Mouse (Mus musculus) CH12.LX (cell line): ENCODE measurements around the gene Gdf3. TPM values are rescaled to one million over a fixed set of nuclear protein-coding genes. Genes with fewer than 3 reads are reported as not detected.
A peak's percentile ranks its signal among the peaks of the same experiment; 100 is the strongest.

ENCODE experiments used
- DNase-seq: peaks from one replicate; pipeline ENCODE4 v3.0.0-alpha.2; 2013; ENCODE audit errors: extremely low read depth
- H3K27ac ChIP-seq: 2 replicates; pipeline ENCODE4 v1.5.1; 2012; ENCODE audit warnings: low read depth, mild to moderate bottlenecking, control low read depth, moderate library complexity; ENCODE audit not compliant: insufficient read depth
- H3K27me3 ChIP-seq: replicated peaks from 2 replicates; pipeline ENCODE3; 2012; ENCODE audit warnings: inconsistent platforms
- H3K36me3 ChIP-seq, 2 experiments: replicated peaks in 1 of 2; 2 replicates each; pipeline versions ENCODE3 to v1.6.1; 2012; ENCODE audit warnings: inconsistent platforms in 1 of 2, low read length in 1 of 2, mild to moderate bottlenecking in 1 of 2, mixed read lengths in 1 of 2, moderate library complexity in 1 of 2; ENCODE audit not compliant: control insufficient read depth in 1 of 2, insufficient read depth in 1 of 2
- H3K4me1 ChIP-seq, 2 experiments: 2 replicates each; pipeline ENCODE4 v1.6.1; 2012; ENCODE audit warnings: inconsistent platforms in 1 of 2, moderate library complexity in 1 of 2; ENCODE audit not compliant: insufficient read depth in 2 of 2, control insufficient read depth in 1 of 2
- H3K4me2 ChIP-seq: 2 replicates; pipeline ENCODE4 v1.6.1; 2012; ENCODE audit warnings: low read depth, mild to moderate bottlenecking, control low read depth; ENCODE audit not compliant: poor library complexity, insufficient read depth, severe bottlenecking
- H3K4me3 ChIP-seq, 3 experiments: fragments of 150-350 bp in 1 of 3; sonication (generic) in 1 of 3; replicated peaks in 1 of 3; 2 replicates each; pipeline versions ENCODE3 to v1.5.1; 2011 to 2012; ENCODE audit warnings: low read depth in 2 of 3, low read length in 2 of 3, mild to moderate bottlenecking in 2 of 3, moderate library complexity in 2 of 3, control low read depth in 1 of 3, improper control_type of control experiment in 1 of 3, inconsistent platforms in 1 of 3, mixed read lengths in 1 of 3; ENCODE audit not compliant: poor library complexity in 1 of 3
- H3K79me2 ChIP-seq: replicated peaks from 2 replicates; pipeline ENCODE4 v1.6.1; 2012; ENCODE audit warnings: mild to moderate bottlenecking, moderate library complexity; ENCODE audit not compliant: control insufficient read depth, poor library complexity, insufficient read depth, severe bottlenecking; ENCODE audit errors: extremely low read depth
- H3K9ac ChIP-seq: 2 replicates; pipeline ENCODE4 v1.6.1; 2012; ENCODE audit warnings: low read depth, mild to moderate bottlenecking, control low read depth, moderate library complexity; ENCODE audit not compliant: insufficient read depth
- H3K9me3 ChIP-seq: replicated peaks from 2 replicates; pipeline ENCODE3; 2012; ENCODE audit warnings: low read length, inconsistent platforms, mixed read lengths
- CHD1 ChIP-seq: IDR thresholded peaks from 2 replicates; pipeline ENCODE4 v1.6.1; 2012; ENCODE audit warnings: low read depth, low read length, improper control_type of control experiment, inconsistent platforms
- CHD2 ChIP-seq: IDR thresholded peaks from 2 replicates; pipeline ENCODE4 v1.6.1; 2011; ENCODE audit warnings: low read length, improper control_type of control experiment
- CTCF ChIP-seq, 2 experiments: IDR thresholded peaks in 1 of 2; conservative IDR thresholded peaks in 1 of 2; 2 replicates each; pipeline ENCODE4 v1.5.1; 2011 to 2012; ENCODE audit warnings: low read depth in 2 of 2, low read length in 2 of 2, improper control_type of control experiment in 1 of 2, inconsistent platforms in 1 of 2, mild to moderate bottlenecking in 1 of 2, moderate library complexity in 1 of 2
- E2F4 ChIP-seq: IDR thresholded peaks from 2 replicates; pipeline ENCODE4 v1.6.1; 2011; ENCODE audit warnings: low read depth, low read length, improper control_type of control experiment; ENCODE audit not compliant: insufficient replicate concordance
- ELF1 ChIP-seq: IDR thresholded peaks from 2 replicates; pipeline ENCODE4 v1.6.1; 2014; ENCODE audit warnings: low read depth, mild to moderate bottlenecking, inconsistent platforms, low read length, improper control_type of control experiment
- EP300 ChIP-seq: IDR thresholded peaks from 2 replicates; pipeline ENCODE4 v1.6.1; 2011; ENCODE audit warnings: low read length, improper control_type of control experiment
- ETS1 ChIP-seq: conservative IDR thresholded peaks from 2 replicates; pipeline ENCODE4 v1.6.1; 2012; ENCODE audit warnings: low read depth, mild to moderate bottlenecking, inconsistent platforms, low read length, improper control_type of control experiment, moderate library complexity
- GABPA ChIP-seq: IDR thresholded peaks from 2 replicates; pipeline ENCODE4 v1.6.1; 2012; ENCODE audit warnings: low read depth, low read length, improper control_type of control experiment, inconsistent platforms; ENCODE audit not compliant: insufficient replicate concordance
- HCFC1 ChIP-seq: IDR thresholded peaks from 2 replicates; pipeline ENCODE4 v1.6.1; 2012; ENCODE audit warnings: low read depth, mild to moderate bottlenecking, inconsistent platforms, low read length, improper control_type of control experiment
- IRF4 ChIP-seq: IDR thresholded peaks from 2 replicates; pipeline ENCODE4 v1.6.1; 2014; ENCODE audit warnings: low read depth, mild to moderate bottlenecking, inconsistent platforms, low read length, improper control_type of control experiment
- JUN ChIP-seq: IDR thresholded peaks from 2 replicates; pipeline ENCODE4 v1.6.1; 2011; ENCODE audit warnings: low read depth, mild to moderate bottlenecking, low read length, improper control_type of control experiment, moderate library complexity; ENCODE audit not compliant: insufficient read depth
- JUND ChIP-seq: conservative IDR thresholded peaks from 2 replicates; pipeline ENCODE4 v1.6.1; 2011; ENCODE audit warnings: low read depth, low read length, improper control_type of control experiment
- KAT2A ChIP-seq: IDR thresholded peaks from 2 replicates; pipeline ENCODE4 v1.6.1; 2012; ENCODE audit warnings: low read length, improper control_type of control experiment, inconsistent platforms; ENCODE audit not compliant: insufficient replicate concordance
- MAFK ChIP-seq: IDR thresholded peaks from 2 replicates; pipeline ENCODE4 v1.6.1; 2011; ENCODE audit warnings: low read length, improper control_type of control experiment; ENCODE audit not compliant: insufficient replicate concordance
- MAX ChIP-seq: IDR thresholded peaks from 2 replicates; pipeline ENCODE4 v1.6.1; 2011; ENCODE audit warnings: low read length, improper control_type of control experiment
- MAZ ChIP-seq: IDR thresholded peaks from 2 replicates; pipeline ENCODE4 v1.6.1; 2012; ENCODE audit warnings: low read depth, mild to moderate bottlenecking, inconsistent platforms, low read length, improper control_type of control experiment, moderate library complexity
- MEF2A ChIP-seq: IDR thresholded peaks from 2 replicates; pipeline ENCODE4 v1.6.1; 2014; ENCODE audit warnings: low read depth, mild to moderate bottlenecking, inconsistent platforms, low read length, improper control_type of control experiment, borderline replicate concordance
- MXI1 ChIP-seq: IDR thresholded peaks from 2 replicates; pipeline ENCODE4 v1.6.1; 2011; ENCODE audit warnings: mild to moderate bottlenecking, low read depth, low read length, improper control_type of control experiment
- MYC ChIP-seq: IDR thresholded peaks from 2 replicates; pipeline ENCODE4 v1.6.1; 2011; ENCODE audit warnings: low read depth, mild to moderate bottlenecking, improper control_type of control experiment, low read length
- NELFE ChIP-seq: IDR thresholded peaks from 2 replicates; pipeline ENCODE4 v1.6.1; 2011; ENCODE audit warnings: low read depth, low read length, improper control_type of control experiment
- NRF1 ChIP-seq: IDR thresholded peaks from 2 replicates; pipeline ENCODE4 v1.6.1; 2014; ENCODE audit warnings: low read depth, mild to moderate bottlenecking, inconsistent platforms, low read length, improper control_type of control experiment, moderate library complexity
- PAX5 ChIP-seq: IDR thresholded peaks from 2 replicates; pipeline ENCODE4 v1.6.1; 2012; ENCODE audit warnings: low read length, inconsistent platforms, mixed read lengths
- POLR2A ChIP-seq: IDR thresholded peaks from 2 replicates; pipeline ENCODE4 v1.6.1; 2011; ENCODE audit warnings: low read depth, mild to moderate bottlenecking, improper control_type of control experiment, low read length
- POLR2AphosphoS2 ChIP-seq: IDR thresholded peaks from 2 replicates; pipeline ENCODE4 v1.6.1; 2011; ENCODE audit warnings: low read depth, low read length, improper control_type of control experiment
- RCOR1 ChIP-seq: conservative IDR thresholded peaks from 2 replicates; pipeline ENCODE4 v1.6.1; 2012; ENCODE audit warnings: low read depth, mild to moderate bottlenecking, inconsistent platforms, low read length, improper control_type of control experiment
- SIN3A ChIP-seq: IDR thresholded peaks from 2 replicates; pipeline ENCODE4 v1.6.1; 2012; ENCODE audit warnings: low read length, improper control_type of control experiment, inconsistent platforms
- SMC3 ChIP-seq: IDR thresholded peaks from 2 replicates; pipeline ENCODE4 v1.6.1; 2011; ENCODE audit warnings: low read depth, low read length, improper control_type of control experiment
- TBP ChIP-seq: conservative IDR thresholded peaks from 2 replicates; pipeline ENCODE4 v1.6.1; 2011; ENCODE audit warnings: low read depth, low read length, improper control_type of control experiment
- TCF12 ChIP-seq: IDR thresholded peaks from 2 replicates; pipeline ENCODE4 v1.6.1; 2014; ENCODE audit warnings: low read depth, mild to moderate bottlenecking, inconsistent platforms, low read length, improper control_type of control experiment
- UBTF ChIP-seq: IDR thresholded peaks from 2 replicates; pipeline ENCODE4 v1.6.1; 2012; ENCODE audit warnings: low read depth, mild to moderate bottlenecking, inconsistent platforms, low read length, improper control_type of control experiment, moderate library complexity
- USF1 ChIP-seq: IDR thresholded peaks from 2 replicates; pipeline ENCODE4 v1.6.1; 2014; ENCODE audit warnings: low read depth, mild to moderate bottlenecking, inconsistent platforms, low read length, improper control_type of control experiment
- USF2 ChIP-seq: conservative IDR thresholded peaks from 2 replicates; pipeline ENCODE4 v1.6.1; 2011; ENCODE audit warnings: low read depth, low read length, improper control_type of control experiment
- ZC3H11A ChIP-seq: IDR thresholded peaks from 2 replicates; pipeline ENCODE4 v1.6.1; 2012; ENCODE audit warnings: low read depth, mild to moderate bottlenecking, inconsistent platforms, low read length, improper control_type of control experiment
- ZKSCAN1 ChIP-seq: IDR thresholded peaks from 2 replicates; pipeline ENCODE4 v1.6.1; 2012; ENCODE audit warnings: low read depth, inconsistent platforms, low read length, improper control_type of control experiment, borderline replicate concordance
- ZMIZ1 ChIP-seq: IDR thresholded peaks from 2 replicates; pipeline ENCODE4 v1.6.1; 2012; ENCODE audit warnings: low read depth, mild to moderate bottlenecking, inconsistent platforms, low read length, improper control_type of control experiment
- dilution Hi-C: fragments of 300-500 bp; cut with MboI; formaldehyde crosslinking; loops from 2 replicates; pipeline ENCODE4 v1.14.3; 2020; ENCODE audit warnings: low sequenced_read_pairs; ENCODE audit not compliant: extremely low pct_unique_long_range_greater_than_20kb, extremely low pct_ligation_motif_present
- in situ Hi-C: fragments of 300-500 bp; cut with MboI; formaldehyde crosslinking; loops from 3 replicates; pipeline ENCODE4 v1.14.3; 2019; ENCODE audit warnings: low sequenced_read_pairs, low pct_ligation_motif_present, low pct_unique_long_range_greater_than_20kb, mixed read lengths
- polyA plus RNA-seq: library from polyadenylated mRNA; unstranded; fragments of >175 nt; gene quantifications from 2 replicates; pipeline ENCODE4 v1.2.1, GENCODE M21; 2012; ENCODE audit warnings: low read depth; ENCODE audit not compliant: insufficient read length
- total RNA-seq, 2 experiments: library from RNA; depleted of rRNA; stranded (reverse); fragments of 300-350 nt in 1 of 2; fragments of >200 nt in 1 of 2; gene quantifications; 2 replicates each; pipeline ENCODE4 v1.2.3; 2012 to 2014

Gene Gdf3
- total and polyA plus RNA-seq, 3 experiments, result not detected

DNA sequence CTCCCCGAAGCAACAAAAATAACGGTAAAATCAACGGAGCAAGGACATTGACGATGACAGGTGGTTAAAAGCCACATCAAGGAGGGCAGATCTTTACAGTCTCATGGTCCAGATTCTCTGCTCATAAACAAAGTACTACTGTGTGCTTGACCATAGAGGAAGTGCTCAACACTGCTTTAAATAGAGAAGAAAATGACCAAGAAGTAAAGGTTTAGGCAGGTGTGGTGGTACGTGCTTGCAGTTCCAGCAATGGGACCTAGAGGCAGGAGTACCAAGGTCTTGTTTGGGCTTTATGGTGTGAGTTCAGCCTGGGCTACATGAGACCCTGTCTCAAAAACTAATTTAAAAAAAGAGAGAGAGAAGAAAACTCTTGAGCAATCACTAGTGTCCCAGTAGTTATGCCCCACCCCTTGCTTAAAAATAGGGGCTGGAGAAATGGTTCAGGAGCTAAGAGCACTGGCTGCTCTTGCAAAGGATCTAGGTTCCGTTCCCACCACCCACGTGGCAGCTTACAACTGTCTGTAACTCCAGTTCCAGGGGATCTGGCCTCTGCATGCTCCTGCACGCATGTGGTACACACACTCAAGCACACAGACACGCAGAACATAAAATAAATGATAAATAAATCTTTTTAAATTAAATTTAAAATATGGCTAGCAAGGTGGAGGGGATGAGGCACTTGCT lies 10.7 kb downstream of the Gdf3 start:
- Histone ChIP-seq H3K9ac (peak overlapping the region; percentile 75), H3K79me2 (peaks cover 52% of the 10 kb centered on the region), H3K27ac (peak overlapping the region; percentile 82), H3K4me1 (peaks cover 2 to 39% of the 10 kb centered on the region in 2 experiments; a peak in 3 of 4 replicates), H3K36me3 (peaks cover 30 to 44% of the 10 kb centered on the region in 2 experiments), H3K9me3 (no peaks in the 10 kb centered on the region), H3K27me3 (no peaks in the 10 kb centered on the region), H3K4me3 (peak overlapping the region; percentile 46 to 98 (median 66)), H3K4me2 (peak overlapping the region; percentile 98)
- dilution Hi-C loops (no loop called here), in situ Hi-C loops (no loop called here)
- peak; percentile 56; the same call in 1 of the 2 replicates for TF ChIP-seq EP300
- TF ChIP-seq JUN, result no peak
- TF ChIP-seq IRF4, result no peak
- TF ChIP-seq TCF12, result 0 out of 2 replicates have a peak, but pooled peaks have one; percentile 13
- TF ChIP-seq ETS1, result peak; percentile 18; the same call in 1 of the 2 replicates
- TF ChIP-seq NELFE, result no peak; the same call in 1 of the 2 replicates
- TF ChIP-seq ELF1, result peak; percentile 53; the same call in 1 of the 2 replicates
- TF ChIP-seq CHD2, result 0 out of 2 replicates have a peak, but pooled peaks have one; percentile 10
- no peak for TF ChIP-seq E2F4
- no peak for TF ChIP-seq USF2
- no peak for TF ChIP-seq POLR2AphosphoS2
- no peak for TF ChIP-seq MAZ
- no peak for TF ChIP-seq PAX5
- 0 out of 2 replicates have a peak, but pooled peaks have one; percentile 38 for TF ChIP-seq RCOR1
- TF ChIP-seq MAX, result peak; percentile 81
- no peak for TF ChIP-seq KAT2A
- no peak for TF ChIP-seq ZC3H11A
- peak; percentile 96 for TF ChIP-seq MXI1
- 0 out of 2 replicates have a peak, but pooled peaks have one; percentile 30 for TF ChIP-seq TBP
- TF ChIP-seq CTCF (conservative IDR thresholded peaks at IDR 0.05 in 1 of 2, IDR thresholded peaks at IDR 0.05 in 1 of 2; ENCODE audit: low read depth in 2 of 2, low read length in 2 of 2), result peak in 1 of 2 experiments; percentile 40; a peak in 3 of 4 replicates
- TF ChIP-seq MEF2A, result peak; percentile 49; the same call in 1 of the 2 replicates
- TF ChIP-seq POLR2A, result peak; percentile 46
- no peak for TF ChIP-seq NRF1
- TF ChIP-seq USF1, result no peak
- TF ChIP-seq HCFC1, result no peak
- TF ChIP-seq MYC, result peak; percentile 88
- TF ChIP-seq SIN3A, result peak; percentile 64
- TF ChIP-seq CHD1, result peak; percentile 50; the same call in 1 of the 2 replicates
- TF ChIP-seq GABPA, result no peak
- TF ChIP-seq SMC3, result no peak
- TF ChIP-seq UBTF, result no peak
- no peak for TF ChIP-seq JUND
- peak; percentile 41 for TF ChIP-seq ZKSCAN1
- 0 out of 2 replicates have a peak, but pooled peaks have one; percentile 55 for TF ChIP-seq ZMIZ1
- TF ChIP-seq MAFK, result no peak
- peak; percentile 44 for DNase-seq
